Mouse (Mus musculus) liver, adult 2 months (tissue): ENCODE measurements around the gene Hs3st3b1.

ENCODE experiments used
- CTCF ChIP-seq: fragments of 200-500 bp; IDR thresholded peaks from 2 replicates; pipeline ENCODE4 v1.5.1; 2011; ENCODE audit warnings: low read depth, low read length, control low read depth
- POLR2A ChIP-seq: fragments of 200-500 bp; IDR thresholded peaks from 2 replicates; pipeline ENCODE4 v1.6.1; 2011; ENCODE audit warnings: low read length, control low read depth; ENCODE audit not compliant: insufficient read depth; ENCODE audit errors: extremely low read depth

- TF ChIP-seq CTCF, result no peak
- TF ChIP-seq POLR2A, result no peak
Observed at GRCm38 (mm10) chr11:63965437-63965836, 43.3 kb upstream of the Hs3st3b1 start.
